Mouse (Mus musculus) liver, embryonic 14.5 days (tissue): Measurements from ENCODE around the gene Slc51b. TPM values are rescaled to one million over a fixed set of nuclear protein-coding genes. Genes with fewer than 3 reads are reported as not detected.

Experiments
- ATAC-seq: fragments of 200-750 bp; cut with Nextera tagmentation; 2 replicates; pipeline ENCODE4 v1.8.0; 2017; ENCODE audit warnings: moderate number of reproducible peaks, mild to moderate bottlenecking, moderate library complexity; ENCODE audit not compliant: insufficient read depth
- DNase-seq, 3 experiments: peaks; one replicate each; pipeline ENCODE4 v3.0.0-alpha.2; 2012 to 2013; ENCODE audit warnings: low read depth in 3 of 3, low spot score in 3 of 3
- H3K27ac ChIP-seq: fragments of 300-500 bp; sonication (generic); 2 replicates; pipeline ENCODE4 v1.5.1; 2014; ENCODE audit warnings: moderate library complexity, mild to moderate bottlenecking, control low read depth, inconsistent platforms
- H3K27me3 ChIP-seq: fragments of 300-500 bp; sonication (generic); 2 replicates; pipeline ENCODE4 v1.6.1; 2014; ENCODE audit warnings: mild to moderate bottlenecking, low read length, moderate library complexity; ENCODE audit not compliant: control insufficient read depth, insufficient read depth
- H3K36me3 ChIP-seq: fragments of 300-500 bp; sonication (generic); replicated peaks from 2 replicates; pipeline ENCODE4 v1.6.1; 2014; ENCODE audit warnings: low read depth; ENCODE audit not compliant: control insufficient read depth, insufficient read depth
- H3K4me1 ChIP-seq, 2 experiments: fragments of 200-500 bp in 1 of 2; fragments of 300-500 bp in 1 of 2; sonication (generic) in 1 of 2; replicated peaks; 2 replicates each; pipeline ENCODE4 v1.6.1; 2012 to 2014; ENCODE audit warnings: antibody characterized with exemption in 1 of 2, inconsistent platforms in 1 of 2, low read length in 1 of 2; ENCODE audit not compliant: control insufficient read depth in 2 of 2, insufficient read depth in 2 of 2
- H3K4me2 ChIP-seq: fragments of 300-500 bp; sonication (generic); 2 replicates; pipeline ENCODE4 v1.6.1; 2014; ENCODE audit warnings: low read depth, mild to moderate bottlenecking, control low read depth, moderate library complexity
- H3K4me3 ChIP-seq, 2 experiments: fragments of 200-500 bp in 1 of 2; fragments of 300-500 bp in 1 of 2; sonication (generic) in 1 of 2; 2 replicates each; pipeline ENCODE4 v1.5.1; 2012 to 2014; ENCODE audit warnings: low read depth in 2 of 2, low read length in 2 of 2, mild to moderate bottlenecking in 2 of 2, control low read depth in 1 of 2, inconsistent platforms in 1 of 2, moderate library complexity in 1 of 2; ENCODE audit not compliant: insufficient read depth in 1 of 2
- H3K9ac ChIP-seq: fragments of 300-500 bp; sonication (generic); replicated peaks from 2 replicates; pipeline ENCODE4 v1.6.1; 2014; ENCODE audit warnings: mild to moderate bottlenecking, control low read depth, moderate library complexity
- H3K9me3 ChIP-seq: fragments of 300-500 bp; sonication (generic); 2 replicates; pipeline ENCODE4 v1.6.1; 2016; ENCODE audit warnings: low read length, mixed read lengths; ENCODE audit not compliant: control insufficient read depth
- CTCF ChIP-seq: IDR thresholded peaks from 2 replicates; pipeline ENCODE4 v1.5.1; 2016; ENCODE audit warnings: antibody characterized with exemption, low read depth, control low read depth
- EP300 ChIP-seq: IDR thresholded peaks from 2 replicates; pipeline ENCODE4 v1.6.1; 2016; ENCODE audit warnings: antibody characterized with exemption, low read depth
- WGBS: fragments of 180-500 bp; shearing (Covaris S2); extraction: QIAGEN DNeasy Blood & Tissue Kit; methylation state at CpG from one replicate; pipeline ENCODE4 v1.1.7; 2014; ENCODE audit not compliant: insufficient replicate concordance; 5-methylcytosine and 5-hydroxymethylcytosine counted together
- polyA plus RNA-seq, 2 experiments: library from polyadenylated mRNA; depleted of rRNA in 1 of 2; stranded (reverse) in 1 of 2; unstranded in 1 of 2; fragments of >200 nt; fragmentation: Nextera tagmentation in 1 of 2; extraction: Ambion mirVana in 1 of 2; gene quantifications; 2 replicates each; pipeline versions ENCODE4 v1.2.1 to v1.2.3; 2012 to 2014

Gene Slc51b
- polyA plus RNA-seq, 2 experiments: 0.04 TPM; not detected in 1

- no peak overlapping the region for H3K27ac ChIP-seq
- no peak for ATAC-seq
- no peaks in the 10 kb centered on the region for H3K9me3 ChIP-seq
- H3K4me3 ChIP-seq: no peak overlapping the region
- no peaks in the 10 kb centered on the region for H3K27me3 ChIP-seq
- H3K4me2 ChIP-seq: no peak overlapping the region
- 0 out of 4 replicates have a peak, but pooled peaks cover 0 to 2% of the 10 kb centered on the region in 2 experiments for H3K4me1 ChIP-seq
- H3K36me3 ChIP-seq: no peaks in the 10 kb centered on the region
- no peak overlapping the region for H3K9ac ChIP-seq
- no peak for DNase-seq
- TF ChIP-seq EP300 (no peak), CTCF (no peak)
Observed at GRCm38 (mm10) chr9:65430401-65430800, 7.6 kb upstream of the Slc51b start.

GRCm38 (mm10) chr9:65428003-65428402 is 5.2 kb upstream of the Slc51b start:
- ATAC-seq (no peak), DNase-seq (no peak)
- H3K9me3 ChIP-seq: no peaks in the 10 kb centered on the region
- TF ChIP-seq CTCF (no peak), EP300 (no peak)
- H3K27ac ChIP-seq: no peak overlapping the region
- no peak overlapping the region for H3K9ac ChIP-seq
- H3K36me3 ChIP-seq: no peaks in the 10 kb centered on the region
- no peaks in the 10 kb centered on the region for H3K27me3 ChIP-seq
- H3K4me3 ChIP-seq: no peak overlapping the region
- no peaks in the 10 kb centered on the region for H3K4me1 ChIP-seq
- WGBS: 69% methylated on average over 5 of the region's 5 CpGs
- H3K4me2 ChIP-seq: no peak overlapping the region

- Histone ChIP-seq H3K9ac (no peak overlapping the region), H3K9me3 (no peaks in the 10 kb centered on the region), H3K4me3 (no peak overlapping the region), H3K4me1 (no peaks in the 10 kb centered on the region), H3K36me3 (no peaks in the 10 kb centered on the region), H3K27me3 (no peaks in the 10 kb centered on the region), H3K27ac (no peak overlapping the region), H3K4me2 (no peak overlapping the region)
- 52% methylated on average over 2 of the region's 2 CpGs for WGBS
- ATAC-seq: no peak
- DNase-seq: no peak
- no peak for TF ChIP-seq EP300
- TF ChIP-seq CTCF: no peak
Observed at GRCm38 (mm10) chr9:65427511-65427910, 4.8 kb upstream of the Slc51b start.

GRCm38 (mm10) chr9:65424393-65424792 is 1.6 kb upstream of the Slc51b start:
- WGBS: 17% methylated on average over 3 of the region's 3 CpGs
- no peaks in the 10 kb centered on the region for H3K36me3 ChIP-seq
- ATAC-seq: no peak

DNA sequence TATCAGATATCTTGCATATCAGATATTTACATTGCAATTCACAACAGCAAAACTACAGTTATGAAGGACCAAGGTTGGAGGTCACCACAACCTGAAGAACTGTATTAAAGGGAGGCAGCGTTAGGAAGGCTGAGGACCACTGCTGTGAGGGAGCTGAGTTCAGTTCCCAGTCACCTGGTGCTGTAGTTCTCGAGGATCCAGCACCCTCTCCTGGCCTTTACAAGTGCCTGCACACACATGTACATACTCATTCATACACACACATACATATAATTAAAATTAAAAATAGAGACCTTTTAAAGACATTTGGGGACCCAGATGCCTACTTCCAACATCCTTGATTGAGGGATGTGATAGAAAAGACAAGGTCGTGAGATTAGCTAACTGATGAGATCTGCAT is 3.1 kb downstream of the Slc51b start:
- DNase-seq (no peak), ATAC-seq (no peak)
- Histone ChIP-seq H3K27ac (no peak overlapping the region), H3K4me2 (no peak overlapping the region), H3K36me3 (no peaks in the 10 kb centered on the region), H3K4me1 (no peaks in the 10 kb centered on the region), H3K4me3 (no peak overlapping the region), H3K27me3 (no peaks in the 10 kb centered on the region), H3K9ac (no peak overlapping the region), H3K9me3 (no peaks in the 10 kb centered on the region)
- 52% methylated on average over 3 of the region's 3 CpGs for WGBS
- no peak for TF ChIP-seq EP300
- 0 out of 2 replicates have a peak, but pooled peaks have one; percentile 15 for TF ChIP-seq CTCF

More at GRCm38 (mm10) chr9:65424393-65424792, 1.6 kb upstream of the Slc51b start:
- H3K4me2 ChIP-seq: no peak overlapping the region
- H3K9me3 ChIP-seq: no peaks in the 10 kb centered on the region
- TF ChIP-seq CTCF (no peak), EP300 (no peak)
- DNase-seq: no peak
- no peaks in the 10 kb centered on the region for H3K27me3 ChIP-seq
- H3K27ac ChIP-seq: no peak overlapping the region
- no peak overlapping the region for H3K4me3 ChIP-seq
- H3K4me1 ChIP-seq: no peaks in the 10 kb centered on the region
- H3K9ac ChIP-seq: no peak overlapping the region

- WGBS: 51% methylated on average over 3 of the region's 3 CpGs
- no peaks in the 10 kb centered on the region for H3K36me3 ChIP-seq
- H3K9me3 ChIP-seq: no peaks in the 10 kb centered on the region
- no peak for DNase-seq
- no peak for ATAC-seq
- H3K4me2 ChIP-seq: no peak overlapping the region
- no peaks in the 10 kb centered on the region for H3K27me3 ChIP-seq
- H3K4me1 ChIP-seq: no peaks in the 10 kb centered on the region
- H3K9ac ChIP-seq: no peak overlapping the region
- H3K4me3 ChIP-seq: no peak overlapping the region
- no peak overlapping the region for H3K27ac ChIP-seq
- TF ChIP-seq CTCF (no peak), EP300 (no peak)
Observed at GRCm38 (mm10) chr9:65417738-65418137, 5.0 kb downstream of the Slc51b start.
